Mouse (Mus musculus): ENCODE data around the gene Zfp335.

GRCm38 (mm10) chr2:164957548-164958315 lies 46.2 kb upstream of the Zfp335 start:
- TF ChIP-seq EP300 (IDR thresholded peaks at IDR 0.05; ENCODE audit: low read depth) (no peak), CTCF (IDR thresholded peaks at IDR 0.05; ENCODE audit: low read depth) (peak; percentile 33)
